Mouse (Mus musculus) adrenal gland, postnatal 14 days (tissue): ENCODE results near the gene Amer2. TPM values are rescaled to one million over a fixed set of nuclear protein-coding genes. Genes with fewer than 3 reads are reported as not detected.

Source experiments
- DNase-seq: peaks from one replicate; pipeline ENCODE4 v3.0.0; 2021; ENCODE audit warnings: mixed read lengths
- total RNA-seq: library from RNA; stranded (reverse); gene quantifications from 2 replicates; pipeline ENCODE4 v1.2.3, GENCODE M21; 2021

Gene Amer2
- total RNA-seq, 1 experiment from 2014 or later: 3.0 TPM

DNA sequence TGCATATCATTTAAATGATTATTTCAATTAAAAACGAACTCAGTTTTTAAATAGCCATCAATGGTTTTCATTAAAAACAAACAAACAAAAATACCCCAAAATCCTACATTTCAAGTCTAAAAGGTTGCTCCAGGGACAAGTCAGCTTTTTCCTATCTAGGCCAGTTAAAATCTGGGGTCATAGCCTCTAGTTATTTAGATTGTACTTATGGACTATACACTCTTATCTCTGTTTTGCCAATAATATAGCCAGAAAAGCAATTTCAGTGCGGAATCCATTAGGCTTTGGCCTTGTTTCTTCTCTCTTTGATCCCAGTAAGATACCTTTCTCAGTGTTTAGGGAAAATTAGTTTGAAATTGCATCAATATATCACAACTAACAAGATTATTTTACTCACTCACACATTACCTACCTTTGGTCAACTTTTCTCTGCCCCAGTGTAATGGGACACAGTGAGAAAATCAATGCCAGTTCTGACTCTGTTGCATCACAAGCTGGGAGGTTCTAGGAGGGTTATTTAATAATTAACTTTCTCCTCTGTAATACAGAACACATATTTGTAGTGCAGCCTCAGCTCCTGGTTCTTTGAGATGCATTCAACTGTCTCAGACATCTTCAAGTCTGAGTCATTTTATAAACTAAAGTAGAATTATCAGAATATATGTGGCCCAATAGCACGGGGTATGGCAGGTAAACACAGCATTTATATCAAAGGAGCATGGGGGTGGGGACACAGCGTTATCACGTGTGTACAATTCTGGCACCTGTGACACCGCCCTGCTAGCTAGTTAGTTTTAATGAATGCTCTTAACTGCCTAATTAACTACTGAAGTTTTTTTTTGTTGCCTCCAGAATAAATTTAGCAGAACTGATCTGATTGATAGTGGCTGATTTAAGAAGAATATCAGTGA lies 13.8 kb downstream of the Amer2 start:
- no peak for DNase-seq

DNA sequence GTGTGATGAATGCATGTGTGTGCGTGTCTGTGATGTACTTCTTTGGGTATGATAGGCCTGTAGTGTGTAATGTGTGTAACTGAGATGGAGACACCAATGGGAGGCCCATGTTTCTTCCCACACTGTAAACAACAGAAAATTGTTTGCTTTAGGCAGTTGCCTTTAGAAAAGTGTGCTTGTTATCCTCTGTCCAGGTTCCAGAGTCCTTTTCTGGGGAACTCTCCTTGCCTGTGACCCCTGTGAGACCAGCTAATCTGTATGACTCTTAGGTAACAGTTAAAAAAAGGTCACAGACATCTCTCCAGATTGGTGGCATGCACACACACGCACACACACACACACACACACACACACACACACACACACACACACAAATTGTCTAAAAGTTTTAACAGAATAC lies 15.3 kb downstream of the Amer2 start:
- DNase-seq: no peak

DNA sequence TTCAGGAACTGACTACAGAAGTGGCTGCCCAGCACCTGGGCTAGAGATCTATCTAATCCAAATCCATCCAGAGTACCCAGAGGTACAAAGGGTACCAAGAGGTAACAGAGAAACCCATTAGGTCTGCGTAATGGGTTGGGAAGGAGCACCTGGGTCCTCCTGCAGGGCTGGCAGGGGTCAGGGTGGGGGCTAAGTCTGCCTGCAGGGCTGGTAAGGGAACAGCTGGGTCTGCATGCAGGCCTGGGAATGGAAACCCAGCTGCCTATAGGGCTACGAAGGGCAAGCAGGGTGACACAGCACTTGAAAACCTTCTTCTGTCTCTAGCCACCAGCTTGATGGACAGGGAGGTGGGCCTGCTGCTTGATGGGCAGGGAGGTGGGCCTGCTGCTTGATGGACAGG lies 19.1 kb downstream of the Amer2 start:
- DNase-seq: no peak

DNA sequence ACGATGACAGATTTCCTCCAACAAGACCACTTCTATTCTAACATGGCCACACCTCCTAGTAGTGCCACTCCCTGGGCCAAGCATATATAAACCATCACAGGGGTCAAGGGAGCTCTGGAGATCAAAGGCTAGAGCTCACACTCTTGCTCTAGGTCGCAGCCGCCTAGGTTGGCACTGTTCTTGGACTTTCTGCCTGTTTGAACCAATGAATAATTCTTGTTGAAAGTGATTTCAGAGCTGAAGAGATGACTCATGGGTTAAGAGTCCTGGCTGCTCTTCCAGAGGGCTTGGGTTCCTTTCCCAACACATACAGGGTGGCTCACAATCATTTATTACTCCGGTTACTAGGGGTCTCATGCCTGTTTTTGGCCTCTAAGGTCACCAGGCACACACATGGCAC lies 24.3 kb downstream of the Amer2 start:
- DNase-seq: no peak

DNA sequence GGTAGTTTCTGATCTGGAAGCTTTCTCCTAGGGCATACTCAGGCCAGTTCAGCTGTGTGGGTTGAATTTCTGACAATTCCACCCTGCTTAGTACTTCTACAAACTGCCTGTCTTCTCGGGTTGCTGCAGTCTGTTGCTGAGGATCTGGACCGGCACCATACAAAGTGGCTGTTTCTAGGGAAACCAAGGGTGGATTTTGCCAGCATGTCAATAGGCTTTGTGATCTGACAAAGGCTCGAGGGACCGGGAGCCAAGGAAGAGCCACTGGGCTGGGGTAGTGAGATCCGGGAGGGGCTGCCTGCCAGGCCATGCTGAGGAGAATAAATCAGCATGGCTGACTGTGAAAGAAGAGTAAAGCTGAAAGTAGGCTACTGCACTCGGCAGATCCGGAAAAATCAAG lies 25.8 kb downstream of the Amer2 start:
- no peak for DNase-seq

DNA sequence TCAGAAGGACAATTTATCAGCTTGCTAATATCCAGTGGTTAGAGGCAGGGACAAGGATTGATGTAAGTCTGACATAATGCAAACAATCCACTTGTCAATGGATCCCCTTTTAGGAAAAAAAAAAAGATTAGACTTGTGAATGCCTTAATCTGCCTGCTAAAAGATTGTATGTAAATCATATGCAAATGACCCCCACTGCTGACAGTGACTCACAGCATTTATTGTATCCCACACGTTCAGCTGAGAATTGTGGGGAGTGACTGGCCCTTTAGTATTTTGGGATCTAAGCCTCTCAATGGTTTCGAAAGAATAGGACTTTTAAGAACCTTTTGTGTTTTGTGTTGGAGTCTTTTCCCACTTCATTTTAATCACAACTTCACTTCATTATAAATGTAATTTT lies 30.2 kb downstream of the Amer2 start:
- DNase-seq: no peak

DNA sequence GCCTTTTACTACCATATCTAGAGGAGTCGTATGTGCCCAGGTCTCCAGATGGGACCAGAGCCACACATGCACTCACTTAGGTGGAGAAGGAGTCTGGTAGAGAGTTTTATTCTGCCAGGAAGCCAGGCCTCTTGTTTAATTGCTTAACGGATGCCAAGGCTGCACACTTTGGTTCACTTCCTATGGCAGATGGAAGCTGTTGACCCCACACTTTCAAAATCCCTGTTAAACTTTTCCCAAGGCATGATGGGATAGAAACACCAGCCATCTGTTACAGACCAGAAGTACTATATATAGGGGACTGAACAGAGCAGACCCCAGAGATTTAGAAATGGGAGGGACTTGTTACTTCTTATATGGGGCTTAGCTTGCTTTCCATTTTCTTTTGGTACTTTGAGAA lies 32.8 kb downstream of the Amer2 start:
- no peak for DNase-seq

DNA sequence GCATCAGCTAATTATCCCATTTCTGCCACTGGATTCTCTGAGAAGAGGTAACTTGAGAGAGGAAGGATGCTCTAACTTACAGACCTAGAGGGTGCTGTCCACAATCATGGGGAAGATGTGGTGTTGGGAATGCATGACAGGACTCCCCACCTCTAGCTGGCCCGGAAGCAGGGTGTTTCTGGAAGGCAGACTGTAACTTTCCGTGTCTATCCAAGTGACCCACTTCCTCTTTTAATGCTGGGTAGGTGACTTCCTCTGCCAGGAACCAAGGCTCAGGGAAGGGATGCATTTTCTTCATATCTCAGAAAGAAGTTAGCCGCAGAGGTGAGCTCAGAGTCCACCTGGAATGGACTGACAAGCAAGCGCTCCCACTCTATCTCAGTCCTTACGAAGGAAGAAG lies 33.5 kb downstream of the Amer2 start:
- no peak for DNase-seq

DNA sequence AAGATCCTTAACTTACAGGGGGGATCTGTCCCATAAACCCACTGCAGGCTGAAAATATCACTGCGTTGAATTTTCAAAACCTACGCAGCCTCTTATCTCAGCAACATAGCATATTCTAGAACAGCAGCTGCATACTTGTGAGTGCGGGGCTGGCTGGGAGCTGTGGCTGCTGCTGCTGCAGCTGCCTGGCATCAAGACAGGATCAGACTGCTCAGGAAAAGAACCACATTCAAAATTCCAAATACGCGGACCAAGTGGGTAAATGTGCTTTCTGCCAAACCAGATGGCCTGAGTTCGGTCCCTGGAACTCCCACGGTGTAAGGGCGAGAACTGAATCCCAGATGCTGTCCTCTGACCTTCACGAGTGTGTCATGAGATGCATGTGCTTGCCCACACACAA lies 34.3 kb downstream of the Amer2 start:
- no peak for DNase-seq

DNA sequence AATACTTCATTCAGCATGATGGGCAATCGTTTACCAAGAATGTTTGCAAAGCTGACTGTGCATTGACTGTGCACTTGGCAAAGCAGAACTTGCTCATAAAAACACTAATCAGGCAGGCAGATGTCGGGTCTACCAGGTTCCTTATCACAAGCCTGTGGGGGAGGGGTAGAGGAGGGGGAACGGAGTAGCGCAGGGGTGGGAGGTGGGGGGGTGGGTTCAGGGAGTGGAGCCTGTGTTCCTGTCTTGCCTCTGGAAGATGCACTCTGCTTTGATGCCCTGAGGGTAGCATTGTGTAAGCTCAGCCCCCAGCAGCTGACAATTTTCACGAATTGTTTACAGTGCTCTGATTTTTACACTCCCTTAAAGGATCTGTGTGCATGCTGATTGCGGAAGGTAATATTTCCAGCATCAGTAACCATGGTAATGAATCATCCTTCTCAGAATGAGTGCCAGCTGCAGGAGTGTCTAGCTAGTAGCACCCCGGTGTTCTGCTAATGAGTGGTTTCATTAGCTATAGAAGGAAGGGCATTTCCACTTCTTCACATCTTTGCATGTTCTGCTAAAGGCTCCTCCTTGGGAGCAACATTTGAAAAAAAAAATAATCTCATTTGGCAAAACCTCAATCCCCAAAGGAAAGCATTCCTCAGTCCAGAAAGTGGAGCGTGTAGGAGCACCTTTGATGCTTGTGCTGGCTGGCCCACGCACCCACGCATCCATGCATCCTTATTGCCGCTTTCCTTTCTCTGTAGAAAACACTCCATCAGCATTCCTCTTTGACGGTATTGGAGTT lies 36.8 kb downstream of the Amer2 start:
- no peak for DNase-seq

DNA sequence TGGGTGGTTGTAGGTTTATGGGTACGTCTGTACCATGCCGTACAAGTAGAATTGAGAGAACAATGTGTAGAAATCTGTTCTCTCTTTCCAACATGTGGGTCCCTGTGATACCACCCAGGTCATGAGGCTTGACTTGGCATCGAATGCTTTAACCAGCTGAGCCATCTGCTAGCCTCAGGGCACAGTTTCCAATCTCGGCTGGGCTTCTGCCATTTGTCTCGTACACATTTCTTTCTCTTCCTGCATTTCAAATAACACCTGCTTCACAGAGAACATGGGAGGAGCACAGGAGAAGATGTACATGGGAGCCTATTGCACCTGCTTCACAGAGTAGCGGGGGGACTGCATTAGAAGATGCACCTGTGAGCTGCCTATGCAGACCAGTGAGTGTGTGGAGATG lies 38.2 kb downstream of the Amer2 start:
- no peak for DNase-seq

DNA sequence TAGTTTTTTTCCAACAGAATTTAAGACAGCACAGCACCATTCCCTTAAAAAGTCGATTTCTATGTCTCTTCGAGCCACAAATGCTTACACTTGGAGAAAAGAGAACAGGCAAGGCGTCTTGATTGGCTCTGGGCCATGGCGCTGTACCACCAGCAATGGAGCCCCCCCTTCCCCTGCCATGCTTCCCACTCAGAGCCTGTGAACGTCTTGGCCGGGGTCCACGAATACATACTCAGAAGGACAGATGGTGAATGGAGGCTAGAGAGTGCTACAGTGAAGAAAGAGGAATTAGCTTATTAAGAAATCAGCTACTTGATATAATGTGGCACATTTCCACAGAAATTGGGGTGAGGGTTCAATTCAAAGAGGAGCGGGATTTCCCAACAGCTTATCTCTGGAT lies 41.6 kb downstream of the Amer2 start:
- DNase-seq: peak; percentile 26

DNA sequence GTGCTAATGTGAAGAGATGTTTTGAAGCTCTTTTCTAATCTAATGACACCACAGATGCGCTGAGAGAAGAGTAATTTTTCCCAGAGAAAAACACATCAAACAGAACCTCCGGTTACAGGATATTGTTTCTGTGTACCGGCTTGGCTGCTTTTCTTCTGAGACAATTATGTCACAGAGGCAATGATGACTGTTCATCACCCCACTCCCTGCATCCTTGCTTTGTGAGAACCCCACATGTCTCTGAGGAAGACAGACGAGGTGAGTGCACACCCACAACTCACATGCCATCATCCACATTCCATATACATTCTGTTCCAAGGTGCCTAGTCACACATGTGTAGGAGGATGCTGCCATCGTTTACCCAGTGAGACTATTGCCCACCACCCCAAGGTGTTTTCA lies 44.9 kb downstream of the Amer2 start:
- DNase-seq: no peak

DNA sequence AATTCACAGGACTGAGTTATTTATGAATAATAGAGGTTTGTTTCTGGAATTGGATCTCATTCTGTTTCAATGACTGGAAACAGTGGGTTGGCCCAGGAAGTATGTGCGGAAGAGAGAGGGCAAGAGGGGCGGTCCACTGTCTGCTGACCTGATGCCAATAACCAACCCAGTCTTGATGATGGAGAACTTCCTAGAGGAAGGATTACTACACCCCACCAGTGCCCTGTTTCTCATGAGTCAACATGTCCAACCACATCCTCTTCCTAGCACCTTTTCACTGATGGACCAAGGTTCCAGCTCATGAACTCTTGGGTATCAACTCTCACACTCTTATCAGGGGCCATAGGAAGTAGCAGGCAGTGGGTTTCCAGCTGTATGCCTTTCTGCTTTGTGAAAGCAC lies 49.9 kb downstream of the Amer2 start:
- DNase-seq: no peak

DNA sequence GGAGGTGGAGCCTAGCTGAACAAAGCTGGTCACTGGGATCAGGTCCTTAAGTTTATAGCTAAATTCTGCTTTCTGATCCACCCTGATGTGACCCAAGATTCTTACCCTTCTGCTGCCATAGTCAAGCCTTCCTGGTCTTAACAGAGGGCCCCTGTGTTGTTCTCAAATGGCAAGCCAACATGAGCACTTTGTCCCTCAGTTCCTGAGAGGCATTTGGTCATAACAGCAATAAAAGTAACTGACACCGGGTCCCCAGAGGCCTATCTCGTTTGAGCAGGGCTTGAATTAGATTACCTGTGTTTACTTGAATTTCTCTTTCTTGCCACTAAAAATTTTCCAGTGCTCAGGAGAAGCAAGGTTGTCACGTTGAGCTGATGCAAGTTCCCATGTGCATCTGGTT lies 51.1 kb downstream of the Amer2 start:
- DNase-seq: no peak

DNA sequence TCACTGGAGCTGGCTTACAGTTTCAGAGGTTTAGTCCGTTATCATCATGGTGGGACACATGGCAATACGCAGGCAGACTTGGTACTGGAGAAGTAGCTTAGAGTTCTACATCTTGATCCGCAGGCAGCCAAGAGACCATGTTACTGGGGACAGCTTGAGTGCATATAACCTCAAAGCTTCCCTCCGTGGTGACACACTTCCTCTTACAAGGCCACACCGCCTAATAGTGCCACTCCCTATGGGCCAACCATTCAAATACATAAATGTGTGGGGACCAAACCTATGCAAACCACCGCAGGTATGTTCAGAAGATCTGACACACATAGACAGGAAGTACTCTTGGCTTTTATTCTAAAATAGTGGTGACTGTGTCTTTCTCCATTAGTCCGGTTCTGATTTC lies 52.5 kb downstream of the Amer2 start:
- no peak for DNase-seq

DNA sequence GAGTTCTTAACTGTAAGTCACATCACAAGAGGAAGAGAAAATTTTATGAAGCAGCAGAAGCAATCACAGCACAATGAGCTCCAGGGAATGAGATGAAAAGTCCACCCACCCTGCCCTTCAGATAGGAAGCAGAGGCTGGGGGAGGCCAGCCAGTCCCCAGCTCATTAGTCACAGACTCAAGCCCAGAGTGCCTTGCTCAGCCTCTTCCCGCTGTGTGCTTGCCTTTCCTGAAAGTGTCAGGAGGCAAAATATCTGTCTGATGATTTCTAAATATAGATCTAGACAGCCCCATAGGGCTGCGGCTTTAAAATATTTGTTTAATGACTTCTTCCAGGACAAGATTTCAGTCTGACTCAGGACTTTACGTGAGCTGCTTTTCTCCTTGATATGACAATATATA lies 54.8 kb downstream of the Amer2 start:
- DNase-seq: no peak

DNA sequence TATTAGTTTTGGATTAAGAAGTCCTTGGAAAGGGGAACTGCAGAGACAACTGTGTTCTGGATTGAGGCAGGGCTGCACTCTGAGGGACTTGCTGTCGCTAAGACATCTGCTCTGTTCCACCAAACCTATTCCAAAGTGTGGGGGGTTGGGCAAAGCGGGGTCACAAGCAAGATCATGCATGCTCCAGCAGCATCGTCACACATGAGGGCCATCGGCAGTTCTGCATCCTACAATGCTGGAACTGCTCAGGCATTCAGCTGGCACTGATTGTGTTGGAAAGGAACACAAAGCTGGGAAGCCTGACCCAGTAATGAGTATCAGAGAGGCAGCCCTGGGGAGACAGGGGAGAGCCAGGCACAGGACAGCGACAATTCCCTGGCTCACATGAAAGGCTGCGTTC lies 56.5 kb downstream of the Amer2 start:
- no peak for DNase-seq

DNA sequence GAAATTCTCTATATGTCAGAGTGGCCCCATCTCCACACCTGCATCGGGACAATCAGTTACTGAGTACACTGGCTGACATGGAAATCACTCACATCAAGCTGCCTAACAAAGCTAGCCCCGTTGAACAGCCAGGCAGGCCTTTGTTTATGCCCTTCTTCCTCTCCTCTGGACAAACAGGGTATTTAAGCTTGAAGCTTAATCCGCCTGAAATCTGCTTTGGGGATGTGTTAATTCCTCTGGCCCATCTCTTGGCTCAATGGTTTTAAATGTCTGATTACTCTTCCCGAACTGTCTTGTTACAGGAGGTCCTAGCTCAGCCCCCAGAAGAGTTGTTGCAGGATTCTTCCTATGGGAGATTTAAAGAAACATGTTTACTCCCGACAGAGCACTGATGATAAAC lies 58.5 kb downstream of the Amer2 start:
- DNase-seq: no peak

DNA sequence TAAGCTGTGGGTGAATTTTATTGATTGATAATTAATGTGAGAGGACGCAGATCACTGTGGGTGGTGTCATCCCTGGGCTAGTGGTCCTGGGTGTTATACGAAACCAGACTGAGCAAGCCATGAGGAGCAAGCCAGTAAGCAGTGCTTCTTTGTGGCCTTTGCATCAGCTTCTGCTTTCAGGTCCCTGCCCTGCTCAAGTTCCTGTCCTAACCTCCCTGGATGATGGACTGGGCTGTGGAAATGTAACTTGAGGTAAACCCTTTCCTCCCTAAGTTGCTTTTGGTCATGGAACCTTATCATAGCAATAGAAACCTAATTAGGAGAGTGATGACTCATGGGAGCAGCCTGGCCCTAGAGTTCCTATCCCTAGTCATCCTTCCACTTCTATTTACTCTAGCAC lies 59.1 kb downstream of the Amer2 start:
- DNase-seq: no peak

DNA sequence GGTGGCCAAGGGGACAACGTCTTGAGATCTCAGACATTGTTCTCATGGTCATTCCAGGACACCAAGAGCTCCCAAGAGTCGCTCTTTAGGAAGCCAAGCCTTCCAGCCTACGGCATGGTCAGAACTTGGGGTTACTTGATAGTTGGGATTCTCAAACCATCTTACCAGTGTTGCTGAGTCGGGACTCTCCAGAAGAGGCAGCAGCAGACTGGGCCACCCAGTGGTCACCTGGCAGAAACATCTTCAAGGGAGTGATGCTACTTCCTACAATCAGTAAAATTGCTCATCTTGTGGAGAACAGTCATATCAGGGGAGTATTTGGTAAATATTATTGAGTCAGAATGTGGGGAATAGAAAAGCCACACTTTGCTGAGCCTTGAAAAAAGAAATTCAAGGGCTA lies 62.5 kb downstream of the Amer2 start:
- peak; percentile 43 for DNase-seq

DNA sequence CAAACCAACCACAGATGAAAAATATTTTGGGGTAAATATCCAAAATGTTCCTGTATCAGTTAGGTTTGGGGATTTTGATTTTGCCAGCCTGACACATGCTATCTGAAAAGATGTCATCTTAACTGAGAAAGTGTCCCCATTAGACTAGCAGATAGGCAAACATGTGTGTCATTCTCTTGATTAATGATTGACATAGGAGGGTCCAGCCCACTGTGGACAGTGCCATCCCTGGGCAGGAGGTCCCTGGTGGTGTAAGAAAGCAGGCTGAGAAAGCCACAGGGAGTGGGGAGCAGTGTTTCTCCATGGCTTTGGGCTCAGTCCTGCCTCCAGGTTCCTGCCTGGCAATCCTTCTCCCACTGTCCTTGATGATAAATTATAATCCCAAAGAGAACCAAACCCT lies 63.3 kb downstream of the Amer2 start:
- no peak for DNase-seq
